Mouse (Mus musculus) ES-E14 (cell line): ENCODE data around the gene Rin2.

Experiments used
- CHD2 ChIP-seq: IDR thresholded peaks from 2 replicates; pipeline ENCODE4 v1.6.1; 2014; ENCODE audit warnings: mild to moderate bottlenecking, low read depth, low read length, inconsistent platforms
- HCFC1 ChIP-seq: IDR thresholded peaks from 2 replicates; pipeline ENCODE4 v1.6.1; 2012; ENCODE audit warnings: low read length, inconsistent platforms, borderline replicate concordance; ENCODE audit not compliant: insufficient read depth
- MAFK ChIP-seq: IDR thresholded peaks from 2 replicates; pipeline ENCODE4 v1.6.1; 2014; ENCODE audit warnings: mild to moderate bottlenecking, low read depth, low read length, inconsistent platforms; ENCODE audit not compliant: insufficient read depth
- ZC3H11A ChIP-seq: IDR thresholded peaks from 2 replicates; pipeline ENCODE4 v1.6.1; 2012; ENCODE audit warnings: low read depth, mild to moderate bottlenecking, inconsistent platforms, low read length, borderline replicate concordance
- ZNF384 ChIP-seq: IDR thresholded peaks from 2 replicates; pipeline ENCODE4 v1.6.1; 2012; ENCODE audit warnings: low read depth, low read length, inconsistent platforms

DNA sequence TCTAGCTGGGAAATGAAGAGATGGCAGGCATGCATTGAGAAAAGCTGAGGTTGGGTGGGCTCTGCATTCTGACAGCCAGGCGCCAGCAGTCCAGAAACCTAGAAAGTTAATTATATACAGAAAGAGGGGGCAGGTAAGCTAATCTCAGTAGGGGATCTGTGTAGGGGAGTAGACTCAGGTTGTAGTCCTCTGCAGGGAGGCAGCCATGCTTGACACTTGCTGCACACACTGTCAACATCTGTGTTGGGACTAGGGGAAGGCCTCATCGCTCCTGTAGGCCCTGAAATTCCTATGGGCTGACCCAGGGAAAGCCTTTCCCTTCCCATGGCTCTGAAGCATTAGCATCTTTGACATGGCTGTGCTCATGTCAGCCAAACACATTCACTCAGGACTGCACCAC lies 10.7 kb upstream of the Rin2 start:
- TF ChIP-seq HCFC1: no peak
- TF ChIP-seq CHD2: no peak
- no peak for TF ChIP-seq ZC3H11A
- TF ChIP-seq ZNF384: no peak
- TF ChIP-seq MAFK: no peak
